Mouse (Mus musculus) brain, embryonic 14.5 days (tissue): ENCODE results near the gene Sprr1b. TPM values are rescaled to one million over a fixed set of nuclear protein-coding genes. Genes with fewer than 3 reads are reported as not detected.

Experiments used
- DNase-seq: peaks from one replicate; pipeline ENCODE4 v3.0.0-alpha.2; 2011; ENCODE audit warnings: low read depth
- CTCF ChIP-seq: fragments of 200-500 bp; IDR thresholded peaks from 2 replicates; pipeline ENCODE4 v1.5.1; 2012; ENCODE audit warnings: inconsistent platforms, mild to moderate bottlenecking, moderate library complexity, borderline replicate concordance; ENCODE audit not compliant: insufficient read depth, insufficient read length; ENCODE audit errors: extremely low read depth
- POLR2A ChIP-seq: fragments of 200-500 bp; IDR thresholded peaks from 2 replicates; pipeline ENCODE4 v1.6.1; 2012; ENCODE audit warnings: mild to moderate bottlenecking, inconsistent platforms, borderline replicate concordance; ENCODE audit not compliant: poor library complexity, insufficient read depth, insufficient read length, severe bottlenecking; ENCODE audit errors: extremely low read depth
- polyA plus RNA-seq: library from polyadenylated mRNA; depleted of rRNA; stranded (reverse); fragments of >200 nt; gene quantifications from 2 replicates; pipeline ENCODE4 v1.2.3, GENCODE M21; 2012; rRNA removed

The Sprr1b gene
- polyA plus RNA-seq, 1 experiment = 0.11 TPM

DNA sequence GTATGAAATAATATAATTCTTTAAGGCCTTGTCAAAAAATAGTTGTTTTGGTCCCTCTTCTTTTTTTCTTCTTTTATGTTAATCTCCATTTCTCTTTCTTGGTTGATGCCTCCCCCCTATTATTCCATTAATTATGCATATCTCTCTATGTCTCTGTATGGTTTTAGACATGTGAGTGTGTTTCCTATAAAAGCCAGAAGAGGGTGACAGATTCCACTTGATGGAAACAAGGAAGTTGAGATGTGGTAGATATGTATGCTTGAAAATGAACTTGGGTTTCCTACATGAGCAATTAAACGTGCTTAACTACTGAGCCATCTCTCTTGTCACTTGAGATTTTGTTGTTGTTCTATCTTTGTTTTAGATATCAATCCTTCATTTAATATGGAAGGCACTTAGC, 44.3 kb downstream of the Sprr1b start:
- peak; percentile 22 for DNase-seq
- TF ChIP-seq CTCF = no peak
- TF ChIP-seq POLR2A = no peak

Other genes with a start within 250 kb of the Sprr1b start
- 0.03 and 0.05 TPM in 2 replicates for gene Sprr2a1, start 223.0 kb downstream of the Sprr1b start, polyA plus RNA-seq
- 4.0 and 5.0 TPM in 2 replicates for gene Sprr2a2, start 222.9 kb downstream of the Sprr1b start, polyA plus RNA-seq
- 0.14 and 0.23 TPM in 2 replicates for gene Sprr2a3, start 153.4 kb downstream of the Sprr1b start, polyA plus RNA-seq
- 0.26 TPM in 1 of 2 replicates, not detected in the other for gene Sprr2b, start 122.2 kb downstream of the Sprr1b start, polyA plus RNA-seq
- not detected in 2 replicates for gene Sprr2d, start 99.6 kb downstream of the Sprr1b start, polyA plus RNA-seq
- not detected in 2 replicates for gene Sprr2e, start 86.6 kb downstream of the Sprr1b start, polyA plus RNA-seq
- gene Sprr2f, start 73.6 kb downstream of the Sprr1b start, polyA plus RNA-seq = not detected in 2 replicates
- not detected in 2 replicates for gene Sprr2h, start 53.1 kb downstream of the Sprr1b start, polyA plus RNA-seq
- gene Sprr2i, start 30.8 kb downstream of the Sprr1b start, polyA plus RNA-seq = not detected in 2 replicates
- not detected in 2 replicates for gene Sprr2j-ps, start 20.7 kb downstream of the Sprr1b start, polyA plus RNA-seq
- 6.8 and 9.2 TPM in 2 replicates for gene Gm9774, start 9.4 kb downstream of the Sprr1b start, polyA plus RNA-seq
- gene Sprr2k, start 6.2 kb downstream of the Sprr1b start, polyA plus RNA-seq = not detected in 2 replicates
- gene Sprr3, start 19.9 kb upstream of the Sprr1b start, polyA plus RNA-seq = not detected in 2 replicates
- gene Sprr1a, start 47.1 kb upstream of the Sprr1b start, polyA plus RNA-seq = 0.63 TPM in 1 of 2 replicates, not detected in the other
- not detected in 2 replicates for gene Sprr4, start 61.7 kb upstream of the Sprr1b start, polyA plus RNA-seq
- gene 2310046K23Rik, start 95.7 kb upstream of the Sprr1b start, polyA plus RNA-seq = not detected in 2 replicates
- not detected in 2 replicates for gene Ivl, start 134.9 kb upstream of the Sprr1b start, polyA plus RNA-seq
- gene Smcp, start 150.2 kb upstream of the Sprr1b start, polyA plus RNA-seq = not detected in 2 replicates
- gene 2210017I01Rik, start 168.7 kb upstream of the Sprr1b start, polyA plus RNA-seq = not detected in 2 replicates
- not detected in 2 replicates for gene Lce6a, start 182.9 kb upstream of the Sprr1b start, polyA plus RNA-seq
- not detected in 2 replicates for gene Lce1a1, start 209.5 kb upstream of the Sprr1b start, polyA plus RNA-seq
- not detected in 2 replicates for gene Lce1b, start 218.1 kb upstream of the Sprr1b start, polyA plus RNA-seq
- gene Lce1a2, start 231.5 kb upstream of the Sprr1b start, polyA plus RNA-seq = not detected in 2 replicates
- not detected in 2 replicates for gene Lce1c, start 240.5 kb upstream of the Sprr1b start, polyA plus RNA-seq
- gene Lce1d, start 248.4 kb upstream of the Sprr1b start, polyA plus RNA-seq = not detected in 2 replicates